Mouse (Mus musculus) hindbrain, embryonic 13.5 days (tissue): ENCODE measurements around the gene Cdx2. TPM values are rescaled to one million over a fixed set of nuclear protein-coding genes. Genes with fewer than 3 reads are reported as not detected.

ENCODE experiments used
- ATAC-seq: fragments of 200-750 bp; cut with Nextera tagmentation; 2 replicates; pipeline ENCODE4 v1.8.0; 2017; ENCODE audit warnings: moderate TSS enrichment; ENCODE audit not compliant: low FRiP score
- H3K27ac ChIP-seq: fragments of 300-500 bp; sonication (generic); 2 replicates; pipeline ENCODE4 v1.5.1; 2015; ENCODE audit warnings: inconsistent platforms, mild to moderate bottlenecking, moderate library complexity
- H3K27me3 ChIP-seq: fragments of 300-500 bp; sonication (generic); 2 replicates; pipeline ENCODE4 v1.6.1; 2015; ENCODE audit warnings: mild to moderate bottlenecking, inconsistent platforms
- H3K36me3 ChIP-seq: fragments of 300-500 bp; sonication (generic); 2 replicates; pipeline ENCODE4 v1.6.1; 2015; ENCODE audit warnings: mild to moderate bottlenecking, inconsistent platforms
- H3K4me1 ChIP-seq: fragments of 300-500 bp; sonication (generic); replicated peaks from 2 replicates; pipeline ENCODE4 v1.6.1; 2015; ENCODE audit warnings: inconsistent platforms
- H3K4me2 ChIP-seq: fragments of 300-500 bp; sonication (generic); 2 replicates; pipeline ENCODE4 v1.6.1; 2015; ENCODE audit warnings: inconsistent platforms, mild to moderate bottlenecking, moderate library complexity
- H3K4me3 ChIP-seq: fragments of 300-500 bp; sonication (generic); 2 replicates; pipeline ENCODE4 v1.5.1; 2015; ENCODE audit warnings: mild to moderate bottlenecking, inconsistent platforms
- H3K9ac ChIP-seq: fragments of 300-500 bp; sonication (generic); 2 replicates; pipeline ENCODE4 v1.6.1; 2015; ENCODE audit warnings: mild to moderate bottlenecking, inconsistent platforms
- H3K9me3 ChIP-seq: fragments of 300-500 bp; sonication (generic); 2 replicates; pipeline ENCODE4 v1.6.1; 2016; ENCODE audit warnings: inconsistent platforms
- WGBS: fragments of 180-500 bp; shearing (Covaris S2); methylation state at CpG from one replicate; pipeline ENCODE4 v1.1.7; 2015; 5-methylcytosine and 5-hydroxymethylcytosine counted together
- microRNA-seq: library from miRNA; unstranded; fragments of <30 nt; microRNA quantifications from one replicate; pipeline ENCODE4, GENCODE M21; 2016
- polyA plus RNA-seq: library from polyadenylated mRNA; unstranded; fragments of >200 nt; fragmentation: Nextera tagmentation; extraction: Ambion mirVana; gene quantifications from 2 replicates; pipeline ENCODE4 v1.2.1, GENCODE M21; 2015

Gene Cdx2
- polyA plus RNA-seq, 1 experiment from 2014 or later, result not detected

DNA sequence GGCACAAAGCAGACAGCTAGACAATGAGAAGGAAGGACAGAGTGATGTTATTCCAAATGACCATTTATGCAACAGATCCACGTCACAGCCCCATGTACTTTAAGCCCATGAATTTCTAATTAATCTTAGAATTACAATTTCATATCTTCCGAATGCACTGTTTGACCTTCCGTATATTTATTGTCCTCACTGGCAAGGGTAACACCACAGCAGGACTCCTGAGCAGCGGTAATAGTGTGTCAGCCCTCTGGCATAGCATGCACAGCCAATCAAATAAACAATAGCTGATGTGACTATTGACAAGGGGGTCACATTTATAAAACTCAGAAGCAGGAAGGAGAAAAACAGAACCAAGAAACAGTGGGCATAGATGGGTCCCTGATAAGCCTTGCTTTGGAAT lies 46.3 kb downstream of the Cdx2 start:
- no peak overlapping the region for H3K27ac ChIP-seq
- H3K36me3 ChIP-seq, result no peaks in the 10 kb centered on the region
- peaks cover 48% of the 10 kb centered on the region for H3K27me3 ChIP-seq
- H3K9ac ChIP-seq, result no peak overlapping the region
- 65% methylated on average over 4 of the region's 4 CpGs for WGBS
- H3K4me3 ChIP-seq, result no peak overlapping the region
- H3K4me1 ChIP-seq, result no peaks in the 10 kb centered on the region
- H3K9me3 ChIP-seq, result no peaks in the 10 kb centered on the region
- no peak overlapping the region for H3K4me2 ChIP-seq
- ATAC-seq, result no peak

DNA sequence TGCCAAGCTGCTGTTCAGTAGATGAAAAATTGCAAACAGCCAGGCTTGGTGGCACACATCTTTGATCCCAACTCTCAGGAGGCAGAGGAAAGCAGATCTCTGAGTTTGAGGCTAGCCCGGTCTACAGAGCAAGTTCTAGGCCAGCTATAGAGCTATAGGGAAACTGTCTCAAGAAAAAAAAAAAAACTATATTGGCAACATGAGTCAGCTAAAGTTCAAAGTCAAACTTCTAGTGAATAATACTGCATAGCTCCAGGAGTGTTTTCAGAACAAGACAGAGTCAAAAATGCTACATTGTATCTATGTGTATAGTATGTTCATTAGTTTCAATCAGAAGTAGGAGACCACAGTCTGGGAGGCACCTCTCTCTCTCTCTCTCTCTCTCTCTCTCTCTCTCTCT lies 46.9 kb downstream of the Cdx2 start:
- 88% methylated on average over 1 of the region's 1 CpGs for WGBS
- H3K4me2 ChIP-seq, result no peak overlapping the region
- peaks cover 42% of the 10 kb centered on the region for H3K27me3 ChIP-seq
- H3K27ac ChIP-seq, result no peak overlapping the region
- H3K4me3 ChIP-seq, result no peak overlapping the region
- ATAC-seq, result no peak
- no peak overlapping the region for H3K9ac ChIP-seq
- H3K36me3 ChIP-seq, result no peaks in the 10 kb centered on the region
- no peaks in the 10 kb centered on the region for H3K4me1 ChIP-seq
- H3K9me3 ChIP-seq, result no peaks in the 10 kb centered on the region

Small RNA genes within 50 kb of the gene (microRNA-seq; reads per million reads assigned to microRNA genes)
- not detected for gene Mir7k

Other genes starting within 250 kb of the Cdx2 start
- gene Lnx2, start 230.7 kb downstream of the Cdx2 start, polyA plus RNA-seq, result 4.3 and 4.7 TPM in 2 replicates
- gene Polr1d, start 230.2 kb downstream of the Cdx2 start, polyA plus RNA-seq, result 103 and 107 TPM in 2 replicates
- gene Gsx1, start 118.6 kb downstream of the Cdx2 start, polyA plus RNA-seq, result 5.8 and 7.2 TPM in 2 replicates
- gene Pdx1, start 37.3 kb downstream of the Cdx2 start, polyA plus RNA-seq, result not detected in 2 replicates
- gene Urad, start 15.2 kb upstream of the Cdx2 start, polyA plus RNA-seq, result not detected in 2 replicates
- 0.36 and 0.40 TPM in 2 replicates for gene Flt3, start 93.2 kb upstream of the Cdx2 start, polyA plus RNA-seq
- 61.1 and 63.5 TPM in 2 replicates for gene Pan3, start 122.9 kb upstream of the Cdx2 start, polyA plus RNA-seq